Mouse (Mus musculus): ENCODE results near the gene Olfr101. TPM values are rescaled to one million over a fixed set of nuclear protein-coding genes. Genes with fewer than 3 reads are reported as not detected.

Olfr101 gene
- polyA plus RNA-seq, 1 experiment = not detected

DNA sequence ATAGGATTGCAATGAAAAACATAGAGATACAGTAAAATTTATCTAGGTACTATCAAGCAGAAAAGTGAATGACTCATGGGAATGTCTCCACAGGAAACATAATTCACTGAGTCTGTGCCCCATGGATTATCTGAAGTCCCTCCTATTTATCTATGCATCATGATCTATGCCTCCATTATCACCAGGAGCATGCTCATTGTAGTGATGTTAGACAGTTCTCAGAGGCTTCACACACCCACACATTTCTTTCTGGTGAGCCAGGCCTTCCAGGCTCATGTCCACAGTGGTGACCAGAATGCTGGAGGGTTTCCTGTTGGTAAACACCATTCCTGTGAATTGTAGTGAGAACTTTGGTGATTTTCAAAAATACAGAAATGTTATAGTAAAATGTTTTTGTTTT, 27.5 kb downstream of the Olfr101 start:
- Histone ChIP-seq H3K4me1 (ENCODE audit: control insufficient read depth, insufficient read depth, insufficient read length) (peaks cover 12% of the 10 kb centered on the region; the same call in 1 of the 2 replicates), H3K27me3 (ENCODE audit: control insufficient read depth, insufficient read depth, low read length) (no peaks in the 10 kb centered on the region), H3K27ac (ENCODE audit: insufficient read depth, low read length) (no peak overlapping the region), H3K4me3 (ENCODE audit: extremely low read depth, insufficient read depth, insufficient read length) (no peak overlapping the region), H3K36me3 (ENCODE audit: control insufficient read depth, insufficient read depth, low read length) (peaks cover 21% of the 10 kb centered on the region)
- TF ChIP-seq CTCF (IDR thresholded peaks at IDR 0.05; ENCODE audit: extremely low read depth, insufficient read depth, insufficient read length, insufficient replicate concordance) = no peak
- DNase-seq (ENCODE audit: low read depth in 1 of 2, low spot score in 2 of 2) = no peak

DNA sequence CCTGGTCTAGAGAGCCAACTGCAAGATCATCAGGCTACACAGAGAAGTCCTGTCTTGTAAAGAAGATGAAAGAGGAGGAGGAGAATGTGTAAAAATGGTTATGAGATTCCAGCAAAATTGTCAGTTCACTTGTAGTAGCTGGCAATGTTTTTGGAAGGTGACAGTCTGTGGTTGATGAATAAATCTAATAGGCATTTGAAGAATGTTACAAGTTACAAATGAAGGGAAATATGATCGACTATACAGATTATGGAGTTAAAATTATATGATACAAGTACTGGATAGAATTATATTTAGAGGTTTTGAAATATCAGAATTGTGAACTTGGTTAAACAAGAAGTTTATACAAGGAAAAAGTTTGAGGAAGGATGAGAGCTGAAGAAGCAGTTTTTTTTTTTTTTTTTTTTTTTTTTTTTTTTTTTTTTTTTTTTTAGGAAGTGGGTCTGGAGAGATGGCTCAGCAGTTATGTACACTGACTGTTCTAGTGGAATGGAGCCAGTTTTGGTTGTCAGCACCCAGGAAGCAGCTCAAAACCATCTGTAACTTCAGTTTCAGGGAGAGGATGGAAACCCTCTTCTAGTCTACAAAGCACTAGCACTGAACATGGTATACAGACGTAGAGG, 28.4 kb downstream of the Olfr101 start:
- no peak for DNase-seq (ENCODE audit: low read depth in 1 of 2, low spot score in 2 of 2)
- no peaks in the 10 kb centered on the region for H3K27me3 ChIP-seq (ENCODE audit: control insufficient read depth, insufficient read depth, low read length)
- no peak overlapping the region for H3K4me3 ChIP-seq (ENCODE audit: extremely low read depth, insufficient read depth, insufficient read length)
- WGBS = 87% methylated on average over 2 of the region's 2 CpGs
- peaks cover 16% of the 10 kb centered on the region; the same call in 1 of the 2 replicates for H3K4me1 ChIP-seq (ENCODE audit: control insufficient read depth, insufficient read depth, insufficient read length)
- H3K27ac ChIP-seq (ENCODE audit: insufficient read depth, low read length) = no peak overlapping the region
- TF ChIP-seq POLR2A (IDR thresholded peaks at IDR 0.05; ENCODE audit: low read depth, low read length) = no peak
- no peak for TF ChIP-seq CTCF (IDR thresholded peaks at IDR 0.05; ENCODE audit: extremely low read depth, insufficient read depth, insufficient read length, insufficient replicate concordance)
- peaks cover 21% of the 10 kb centered on the region for H3K36me3 ChIP-seq (ENCODE audit: control insufficient read depth, insufficient read depth, low read length)

DNA sequence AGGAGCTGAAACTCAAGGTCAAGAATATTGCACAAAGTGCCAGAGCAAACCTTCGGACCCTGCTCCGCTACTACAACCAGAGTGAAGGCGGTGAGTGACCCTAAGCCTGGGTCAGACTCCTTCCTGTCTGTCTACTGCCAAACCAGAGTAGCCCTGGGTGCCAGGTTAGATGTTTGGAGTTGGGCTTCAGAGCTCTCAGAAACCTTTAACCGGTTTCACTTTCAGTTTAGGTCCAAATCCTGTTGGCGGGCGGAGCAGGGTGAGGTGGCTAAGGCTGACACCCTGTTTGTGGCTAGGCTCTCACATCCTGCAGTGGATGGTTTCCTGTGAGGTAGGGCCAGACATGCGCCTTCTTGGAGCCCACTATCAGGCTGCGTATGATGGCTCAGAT, 33.4 kb downstream of the Olfr101 start:
- peaks cover 14% of the 10 kb centered on the region for H3K36me3 ChIP-seq (ENCODE audit: control insufficient read depth, insufficient read depth, low read length)
- DNase-seq (ENCODE audit: low read depth in 1 of 2, low spot score in 2 of 2) = peak; percentile 69 to 74
- TF ChIP-seq POLR2A (IDR thresholded peaks at IDR 0.05; ENCODE audit: low read depth, low read length) (peak; percentile 29; the same call in 1 of the 2 replicates), CTCF (IDR thresholded peaks at IDR 0.05; ENCODE audit: extremely low read depth, insufficient read depth, insufficient read length, insufficient replicate concordance) (no peak)
- WGBS = 6% methylated on average over 8 of the region's 8 CpGs
- peak overlapping the region; percentile 78 for H3K4me3 ChIP-seq (ENCODE audit: extremely low read depth, insufficient read depth, insufficient read length)
- peaks cover 17% of the 10 kb centered on the region; the same call in 1 of the 2 replicates for H3K4me1 ChIP-seq (ENCODE audit: control insufficient read depth, insufficient read depth, insufficient read length)
- peak overlapping the region; percentile 93 for H3K27ac ChIP-seq (ENCODE audit: insufficient read depth, low read length)
- H3K27me3 ChIP-seq (ENCODE audit: control insufficient read depth, insufficient read depth, low read length) = no peaks in the 10 kb centered on the region

DNA sequence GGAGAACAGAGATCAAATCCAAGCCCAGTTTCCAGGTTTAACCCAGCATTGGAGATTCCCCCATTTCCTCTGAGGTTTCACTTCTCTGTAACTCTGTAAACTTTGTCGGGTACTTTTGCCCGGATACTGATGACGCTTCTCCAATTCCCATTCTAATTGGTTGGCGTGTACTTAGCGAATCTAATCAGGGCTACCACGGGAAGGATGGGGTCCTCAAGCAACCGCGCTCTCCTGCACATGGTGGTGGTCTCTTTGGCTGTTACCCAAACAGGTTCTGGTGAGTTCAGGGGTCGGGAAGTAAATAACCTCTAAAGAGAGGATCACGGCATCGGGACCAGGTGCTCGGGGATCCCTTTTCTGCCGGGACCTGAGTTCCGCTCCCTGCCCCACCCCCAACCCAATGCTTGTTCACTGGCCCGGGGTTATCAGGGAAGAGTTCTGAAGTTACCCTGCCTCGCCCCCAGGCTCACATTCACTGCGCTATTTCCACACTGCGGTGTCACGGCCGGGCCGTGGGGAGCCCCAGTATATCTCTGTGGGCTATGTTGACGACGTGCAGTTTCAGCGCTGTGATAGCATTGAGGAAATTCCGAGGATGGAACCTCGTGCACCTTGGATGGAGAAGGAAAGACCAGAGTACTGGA, 33.9 kb downstream of the Olfr101 start, which contains the start of gene H2-M3:
H2-M3 (plus strand) TSS at position 163 of the 644 bp plus-strand sequence.
- H3K4me1 ChIP-seq (ENCODE audit: control insufficient read depth, insufficient read depth, insufficient read length) = peaks cover 17% of the 10 kb centered on the region; the same call in 1 of the 2 replicates
- peak within 1 kb of the TSS; percentile 93 for H3K27ac ChIP-seq (ENCODE audit: insufficient read depth, low read length)
- no peaks in the 10 kb centered on the region for H3K27me3 ChIP-seq (ENCODE audit: control insufficient read depth, insufficient read depth, low read length)
- under 1% methylated on average over 26 of the region's 26 CpGs for WGBS
- peak within 1 kb of the TSS; percentile 78 for H3K4me3 ChIP-seq (ENCODE audit: extremely low read depth, insufficient read depth, insufficient read length)
- TF ChIP-seq CTCF (IDR thresholded peaks at IDR 0.05; ENCODE audit: extremely low read depth, insufficient read depth, insufficient read length, insufficient replicate concordance) (no peak), POLR2A (IDR thresholded peaks at IDR 0.05; ENCODE audit: low read depth, low read length) (peak; percentile 76)
- peak; percentile 93 to 94 for DNase-seq (ENCODE audit: low read depth in 1 of 2, low spot score in 2 of 2)
- peaks cover 11% of the 10 kb centered on the region for H3K36me3 ChIP-seq (ENCODE audit: control insufficient read depth, insufficient read depth, low read length)

DNA sequence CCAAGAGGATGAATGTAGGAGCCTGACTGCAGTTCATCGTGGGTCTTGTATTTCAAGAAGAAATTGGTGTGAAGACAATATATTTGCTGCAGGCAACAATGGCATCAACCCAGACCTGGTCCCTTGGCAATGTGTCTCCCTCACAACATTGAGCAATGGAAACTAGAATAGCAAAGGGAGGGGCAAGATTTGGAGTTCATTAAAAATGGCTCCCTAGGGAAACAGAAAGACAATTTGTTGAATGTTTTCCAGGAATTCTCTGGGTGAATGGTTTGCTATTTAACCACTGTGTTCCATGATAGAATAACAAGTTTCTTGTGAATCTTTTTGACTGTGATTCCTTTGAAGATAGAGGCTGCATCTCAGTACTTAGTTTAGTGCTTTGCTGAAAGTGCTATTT, 40.5 kb downstream of the Olfr101 start, which contains the start of gene Olfr98:
Olfr98 (minus strand) TSS at position 124 of the 400 bp plus-strand sequence.
- Histone ChIP-seq H3K27me3 (ENCODE audit: control insufficient read depth, insufficient read depth, low read length) (no peaks in the 10 kb centered on the region), H3K36me3 (ENCODE audit: control insufficient read depth, insufficient read depth, low read length) (no peaks in the 10 kb centered on the region), H3K4me3 (ENCODE audit: extremely low read depth, insufficient read depth, insufficient read length) (no peak within 1 kb of the TSS), H3K27ac (ENCODE audit: insufficient read depth, low read length) (no peak within 1 kb of the TSS), H3K4me1 (ENCODE audit: control insufficient read depth, insufficient read depth, insufficient read length) (no peaks in the 10 kb centered on the region)
- DNase-seq (ENCODE audit: low read depth in 1 of 2, low spot score in 2 of 2) = no peak
- WGBS = 85% methylated on average over 1 of the region's 1 CpGs
- no peak for TF ChIP-seq POLR2A (IDR thresholded peaks at IDR 0.05; ENCODE audit: low read depth, low read length)
- TF ChIP-seq CTCF (IDR thresholded peaks at IDR 0.05; ENCODE audit: extremely low read depth, insufficient read depth, insufficient read length, insufficient replicate concordance) = no peak

DNA sequence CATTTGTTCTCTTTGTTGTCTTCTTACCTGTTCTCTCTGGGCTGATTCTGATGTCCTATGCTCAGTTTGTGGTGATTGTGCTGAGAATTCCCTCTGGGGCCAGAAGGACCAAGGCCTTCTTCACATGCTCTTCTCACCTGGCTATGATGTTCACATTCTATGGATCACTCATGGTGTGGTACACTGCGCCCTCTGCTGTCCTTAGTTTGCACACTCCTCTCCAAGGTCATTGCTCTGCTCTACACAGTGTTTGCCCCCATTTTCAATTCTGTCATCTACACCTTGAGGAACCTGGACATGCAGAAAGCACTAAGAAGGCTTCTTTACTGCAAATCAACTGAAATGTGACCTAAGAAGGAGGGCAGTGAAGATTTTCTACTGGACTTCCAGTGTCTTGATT, 53.6 kb downstream of the Olfr101 start:
- TF ChIP-seq POLR2A (IDR thresholded peaks at IDR 0.05; ENCODE audit: low read depth, low read length) = no peak
- TF ChIP-seq CTCF (IDR thresholded peaks at IDR 0.05; ENCODE audit: extremely low read depth, insufficient read depth, insufficient read length, insufficient replicate concordance) = peak; percentile 27; the same call in 1 of the 2 replicates
- peak in 1 of 2 experiments; percentile 48 for DNase-seq (ENCODE audit: low read depth in 1 of 2, low spot score in 2 of 2)
- no peak overlapping the region for H3K27ac ChIP-seq (ENCODE audit: insufficient read depth, low read length)

DNA sequence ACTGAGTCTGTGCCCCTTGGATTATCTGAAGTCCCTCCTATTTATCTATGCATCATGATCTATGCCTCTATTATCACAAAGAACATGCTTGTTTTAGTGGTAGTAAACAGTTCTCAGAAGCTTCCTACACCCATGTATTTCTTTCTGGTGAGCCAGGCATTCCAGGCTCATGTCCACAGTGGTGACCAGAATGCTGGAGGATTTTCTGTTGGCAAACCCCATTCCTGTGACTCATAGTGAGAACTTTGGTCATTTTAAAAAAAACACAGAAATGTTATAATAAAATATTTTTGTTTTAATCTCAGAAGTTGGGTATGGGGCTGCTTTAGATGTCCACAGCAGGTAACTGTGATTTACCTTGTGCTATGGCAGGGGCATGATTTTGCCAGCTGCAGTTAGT, 54.7 kb downstream of the Olfr101 start:
- DNase-seq (ENCODE audit: low read depth in 1 of 2, low spot score in 2 of 2) = no peak
- H3K27me3 ChIP-seq (ENCODE audit: control insufficient read depth, insufficient read depth, low read length) = no peaks in the 10 kb centered on the region; the same call in 1 of the 2 replicates
- no peak for TF ChIP-seq CTCF (IDR thresholded peaks at IDR 0.05; ENCODE audit: extremely low read depth, insufficient read depth, insufficient read length, insufficient replicate concordance)
- TF ChIP-seq POLR2A (IDR thresholded peaks at IDR 0.05; ENCODE audit: low read depth, low read length) = no peak
- H3K4me3 ChIP-seq (ENCODE audit: extremely low read depth, insufficient read depth, insufficient read length) = no peak overlapping the region
- H3K27ac ChIP-seq (ENCODE audit: insufficient read depth, low read length) = no peak overlapping the region
- H3K4me1 ChIP-seq (ENCODE audit: control insufficient read depth, insufficient read depth, insufficient read length) = no peaks in the 10 kb centered on the region
- no peaks in the 10 kb centered on the region for H3K36me3 ChIP-seq (ENCODE audit: control insufficient read depth, insufficient read depth, low read length)

More for the DNA sequence above, 53.6 kb downstream of the Olfr101 start:
- 14% methylated on average over 1 of the region's 1 CpGs for WGBS
- no peak overlapping the region for H3K4me3 ChIP-seq (ENCODE audit: extremely low read depth, insufficient read depth, insufficient read length)
- no peaks in the 10 kb centered on the region for H3K4me1 ChIP-seq (ENCODE audit: control insufficient read depth, insufficient read depth, insufficient read length)
- H3K27me3 ChIP-seq (ENCODE audit: control insufficient read depth, insufficient read depth, low read length) = no peaks in the 10 kb centered on the region; the same call in 1 of the 2 replicates
- no peaks in the 10 kb centered on the region for H3K36me3 ChIP-seq (ENCODE audit: control insufficient read depth, insufficient read depth, low read length)

Other genes starting within 250 kb of the Olfr101 start
- 0.14 TPM in 1 of 2 replicates, not detected in the other for gene Olfr90, start 215.8 kb downstream of the Olfr101 start, polyA plus RNA-seq (2012; rRNA removed)
- not detected in 2 replicates for gene Olfr91, start 206.0 kb downstream of the Olfr101 start, polyA plus RNA-seq (2012; rRNA removed)
- not detected in 2 replicates for gene Olfr92, start 184.2 kb downstream of the Olfr101 start, polyA plus RNA-seq (2012; rRNA removed)
- not detected in 2 replicates for gene Olfr93, start 142.8 kb downstream of the Olfr101 start, polyA plus RNA-seq (2012; rRNA removed)
- 1.1 and 1.5 TPM in 2 replicates for gene Ubd, start 110.4 kb downstream of the Olfr101 start, polyA plus RNA-seq (2012; rRNA removed)
- gene Olfr94, start 103.3 kb downstream of the Olfr101 start, polyA plus RNA-seq (2012; rRNA removed) = not detected in 2 replicates
- not detected in 2 replicates for gene Olfr95, start 91.2 kb downstream of the Olfr101 start, polyA plus RNA-seq (2012; rRNA removed)
- gene Olfr96, start 84.2 kb downstream of the Olfr101 start, polyA plus RNA-seq (2012; rRNA removed) = not detected in 2 replicates
- gene Olfr97, start 67.0 kb downstream of the Olfr101 start, polyA plus RNA-seq (2012; rRNA removed) = not detected in 2 replicates
- gene Olfr98, start 40.6 kb downstream of the Olfr101 start, polyA plus RNA-seq (2012; rRNA removed) = not detected in 2 replicates
- gene H2-M3, start 34.1 kb downstream of the Olfr101 start, polyA plus RNA-seq (2012; rRNA removed) = 27.0 and 27.4 TPM in 2 replicates
- gene Olfr99, start 20.9 kb downstream of the Olfr101 start, polyA plus RNA-seq (2012; rRNA removed) = not detected in 2 replicates
- not detected in 2 replicates for gene Olfr102, start 12.7 kb upstream of the Olfr101 start, polyA plus RNA-seq (2012; rRNA removed)
- gene Olfr103, start 35.4 kb upstream of the Olfr101 start, polyA plus RNA-seq (2012; rRNA removed) = not detected in 2 replicates
- not detected in 2 replicates for gene Olfr104-ps, start 55.3 kb upstream of the Olfr101 start, polyA plus RNA-seq (2012; rRNA removed)
- gene Olfr105-ps, start 74.7 kb upstream of the Olfr101 start, polyA plus RNA-seq (2012; rRNA removed) = not detected in 2 replicates
- not detected in 2 replicates for gene Olfr106-ps, start 86.1 kb upstream of the Olfr101 start, polyA plus RNA-seq (2012; rRNA removed)
- not detected in 2 replicates for gene Olfr107, start 94.9 kb upstream of the Olfr101 start, polyA plus RNA-seq (2012; rRNA removed)
- gene Olfr108, start 141.2 kb upstream of the Olfr101 start, polyA plus RNA-seq (2012; rRNA removed) = not detected in 2 replicates
- gene Olfr109, start 154.6 kb upstream of the Olfr101 start, polyA plus RNA-seq (2012; rRNA removed) = not detected in 2 replicates
- 2.7 and 4.5 TPM in 2 replicates for gene H2-M2, start 179.2 kb upstream of the Olfr101 start, polyA plus RNA-seq (2012; rRNA removed)
- 0.05 TPM in 1 of 2 replicates, not detected in the other for gene Olfr110, start 188.2 kb upstream of the Olfr101 start, polyA plus RNA-seq (2012; rRNA removed)
- gene Olfr111, start 203.7 kb upstream of the Olfr101 start, polyA plus RNA-seq (2012; rRNA removed) = 0.27 and 0.29 TPM in 2 replicates